Mouse (Mus musculus): ENCODE results near the gene Pgf. TPM values are rescaled to one million over a fixed set of nuclear protein-coding genes. Genes with fewer than 3 reads are reported as not detected.
A peak's percentile ranks its signal among the peaks of the same experiment; 100 is the strongest.
"Not testable (repeated sequence)": the region's sequence is repeated elsewhere in the genome, so short reads cannot be mapped to it uniquely, and the experiment has no call there.

Pgf gene
- total RNA-seq, 2 experiments from 2014 or later: 3.2 to 4.3 TPM

- no peak for DNase-seq (ENCODE audit: low spot score in 2 of 2)
Measured at GRCm38 (mm10) chr12:85159592-85159991, 18.0 kb downstream of the Pgf start.

GRCm38 (mm10) chr12:85158801-85159200 is 18.8 kb downstream of the Pgf start:
- DNase-seq (ENCODE audit: low spot score in 2 of 2): no peak

GRCm38 (mm10) chr12:85157797-85158460 is 19.7 kb downstream of the Pgf start:
- DNase-seq (ENCODE audit: low spot score in 2 of 2): no peak

- DNase-seq (ENCODE audit: low spot score in 2 of 2): no peak
Measured at GRCm38 (mm10) chr12:85156324-85156723, 21.3 kb downstream of the Pgf start.

- no peak for DNase-seq (ENCODE audit: low spot score in 2 of 2)
Measured at GRCm38 (mm10) chr12:85153011-85153410, 24.6 kb downstream of the Pgf start.

- DNase-seq (ENCODE audit: low spot score in 2 of 2): no peak
Measured at GRCm38 (mm10) chr12:85151002-85151774, 26.4 kb downstream of the Pgf start, which contains the start of gene Rps6kl1. Gene Rps6kl1, minus strand, starts transcription at chr12:85151264.

- no peak for DNase-seq (ENCODE audit: low spot score in 2 of 2)
Measured at GRCm38 (mm10) chr12:85150321-85151001, 27.1 kb downstream of the Pgf start.

GRCm38 (mm10) chr12:85146881-85147280 is 30.7 kb downstream of the Pgf start:
- no peak for DNase-seq (ENCODE audit: low spot score in 2 of 2)

- DNase-seq (ENCODE audit: low spot score in 2 of 2): no peak
Measured at GRCm38 (mm10) chr12:85146355-85146754, 31.2 kb downstream of the Pgf start.

- DNase-seq (ENCODE audit: low spot score in 2 of 2): no peak
Measured at GRCm38 (mm10) chr12:85145630-85146029, 32.0 kb downstream of the Pgf start.

- no peak for DNase-seq (ENCODE audit: low spot score in 2 of 2)
Measured at GRCm38 (mm10) chr12:85144821-85145220, 32.8 kb downstream of the Pgf start.

- not testable (repeated sequence) for DNase-seq (ENCODE audit: low spot score in 2 of 2)
Measured at GRCm38 (mm10) chr12:85144276-85144675, 33.3 kb downstream of the Pgf start.

GRCm38 (mm10) chr12:85142803-85143202 is 34.8 kb downstream of the Pgf start:
- DNase-seq (ENCODE audit: low spot score in 2 of 2): peak; percentile 54 to 75

- no peak for DNase-seq (ENCODE audit: low spot score in 2 of 2)
Measured at GRCm38 (mm10) chr12:85141096-85141495, 36.5 kb downstream of the Pgf start.

- DNase-seq (ENCODE audit: low spot score in 2 of 2): no peak
Measured at GRCm38 (mm10) chr12:85140036-85140701, 37.4 kb downstream of the Pgf start.

GRCm38 (mm10) chr12:85136627-85137026 is 41.0 kb downstream of the Pgf start:
- DNase-seq (ENCODE audit: low spot score in 2 of 2): no peak

GRCm38 (mm10) chr12:85135513-85136470 is 41.8 kb downstream of the Pgf start:
- DNase-seq (ENCODE audit: low spot score in 2 of 2): no peak

- no peak for DNase-seq (ENCODE audit: low spot score in 2 of 2)
Measured at GRCm38 (mm10) chr12:85134043-85134794, 43.4 kb downstream of the Pgf start.

- DNase-seq (ENCODE audit: low spot score in 2 of 2): no peak
Measured at GRCm38 (mm10) chr12:85131361-85131760, 46.2 kb downstream of the Pgf start.

All from adrenal gland, postnatal 4 days (tissue).